Mouse (Mus musculus): ENCODE data around the gene Nat9.

Gene Nat9

DNA sequence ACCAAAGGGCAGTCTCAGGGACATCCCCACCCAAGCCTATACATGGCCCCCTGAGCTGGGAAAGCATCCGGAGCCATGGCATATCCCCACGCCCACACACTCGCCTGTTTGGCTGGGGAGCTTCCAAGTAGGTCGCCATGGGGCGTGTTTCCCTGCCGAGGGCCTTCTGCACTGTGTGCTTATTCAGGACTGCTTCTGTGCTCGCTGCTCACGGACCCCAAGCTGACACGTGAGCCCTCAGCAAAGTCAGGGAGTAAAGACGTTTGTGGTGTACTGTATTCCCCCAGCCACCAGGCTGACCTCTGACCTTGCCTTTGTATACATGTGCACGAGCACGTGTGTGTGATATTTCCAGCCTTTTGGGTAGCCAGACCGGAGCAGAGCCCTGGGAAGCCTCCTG is 24.5 kb upstream of the Nat9 start:
- no peak for DNase-seq

DNA sequence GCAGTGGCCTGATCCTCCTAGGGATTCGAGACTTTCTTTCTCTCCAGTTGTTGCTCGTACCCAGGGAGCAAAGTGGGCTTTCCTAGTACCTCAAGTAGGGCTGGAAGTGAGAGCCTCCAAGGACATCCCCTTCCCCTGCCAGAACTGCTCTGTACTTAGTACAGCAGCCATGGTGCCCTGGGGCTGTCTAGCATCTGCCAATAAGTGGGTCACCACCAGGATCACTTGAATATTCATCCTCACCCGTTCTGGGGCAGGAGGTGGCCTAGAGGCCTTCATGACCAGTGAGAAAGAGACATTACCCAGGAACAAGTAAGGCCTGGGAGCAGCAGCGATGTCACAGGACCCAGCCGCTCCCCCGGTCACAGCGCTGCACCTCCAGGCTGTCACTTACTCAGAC is 22.3 kb upstream of the Nat9 start:
- no peak for DNase-seq

GRCm38 (mm10) chr11:115208776-115209732 is 21.4 kb upstream of the Nat9 start:
- peak; percentile 56 for DNase-seq

DNA sequence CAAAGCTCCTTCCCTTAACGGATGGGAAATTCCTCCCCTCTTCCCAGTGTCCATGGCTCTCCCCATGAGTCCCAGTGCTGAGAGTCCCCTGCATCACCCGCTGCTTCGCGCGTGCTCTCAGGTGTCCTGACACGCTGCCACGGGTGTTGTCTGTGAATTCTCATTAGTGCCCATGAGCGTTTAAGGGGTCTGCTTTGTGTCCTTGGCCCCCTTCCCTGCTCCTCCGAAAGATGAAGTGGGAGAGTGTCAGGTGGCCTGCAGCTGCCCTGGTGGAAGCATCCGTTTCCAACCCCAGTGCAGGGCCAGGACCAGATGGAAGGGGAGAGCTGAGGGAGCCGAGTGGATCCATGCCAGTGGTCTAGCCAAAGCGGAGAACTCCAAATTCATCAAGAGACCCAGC is 20.5 kb upstream of the Nat9 start:
- no peak for DNase-seq

- DNase-seq: no peak
These were observed 15.1 kb upstream of the Nat9 start for GRCm38 (mm10) chr11:115202756-115203155.

GRCm38 (mm10) chr11:115202316-115202715 is 14.7 kb upstream of the Nat9 start:
- DNase-seq: peak; percentile 88

DNA sequence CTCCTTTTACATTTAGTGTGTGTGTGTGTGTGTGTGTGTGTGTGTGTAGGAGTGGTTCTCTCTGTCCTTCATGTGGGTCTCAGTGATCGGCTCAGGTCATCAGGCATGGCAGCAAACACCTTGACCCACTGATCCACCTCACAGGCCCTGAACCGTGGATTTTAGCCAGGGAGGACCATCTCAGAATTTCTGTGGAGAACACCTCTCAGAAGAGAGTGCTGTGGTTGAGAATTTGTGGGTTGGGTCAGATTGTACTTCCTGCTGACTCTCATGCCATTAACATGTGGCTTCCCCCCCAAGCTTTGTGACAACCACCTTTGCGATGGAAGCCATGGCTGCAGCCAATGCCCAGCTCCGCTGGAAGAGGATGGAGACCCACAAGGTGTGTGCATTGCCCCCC is 12.9 kb upstream of the Nat9 start:
- no peak for DNase-seq

- no peak for DNase-seq
These were observed 11.3 kb upstream of the Nat9 start for GRCm38 (mm10) chr11:115198932-115199384.

DNA sequence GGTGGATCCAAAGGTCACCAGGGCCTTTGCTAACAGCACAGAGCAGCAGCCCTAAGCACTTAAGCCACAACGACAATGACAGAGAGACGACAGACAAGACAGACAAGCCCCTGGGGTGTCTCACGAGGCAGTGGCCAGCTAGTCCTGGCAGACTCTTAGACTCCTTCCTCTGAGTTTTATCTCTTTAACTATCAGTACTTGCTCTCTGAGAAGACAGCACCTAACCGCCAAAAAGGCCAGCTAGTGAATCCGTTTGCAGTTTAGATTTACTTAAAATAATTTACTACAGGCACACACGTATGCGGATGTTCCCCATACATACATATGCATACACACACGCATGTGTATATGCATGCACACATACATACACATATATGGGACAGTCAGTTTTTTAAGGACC is 9.9 kb upstream of the Nat9 start:
- no peak for DNase-seq

DNA sequence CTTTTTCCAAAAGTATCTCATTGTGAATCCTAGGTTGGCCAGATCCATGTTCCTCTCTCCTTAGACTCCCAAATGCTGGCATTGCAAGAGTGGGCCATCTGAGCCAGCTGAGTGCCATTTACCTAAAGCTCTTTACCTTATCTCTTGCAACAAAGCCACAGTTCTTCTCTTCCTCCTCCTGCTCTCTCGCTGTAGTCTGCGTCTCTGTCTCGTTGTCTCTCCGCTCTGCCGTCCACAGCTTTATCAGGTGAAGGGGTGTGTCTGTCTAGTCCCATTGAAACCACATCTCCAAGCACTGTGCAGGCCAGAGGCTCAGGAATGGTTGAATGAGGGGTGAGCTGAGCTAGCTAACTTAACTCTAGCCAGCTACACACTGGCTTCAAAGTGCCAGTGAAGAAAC is 8.3 kb upstream of the Nat9 start:
- no peak for DNase-seq

DNA sequence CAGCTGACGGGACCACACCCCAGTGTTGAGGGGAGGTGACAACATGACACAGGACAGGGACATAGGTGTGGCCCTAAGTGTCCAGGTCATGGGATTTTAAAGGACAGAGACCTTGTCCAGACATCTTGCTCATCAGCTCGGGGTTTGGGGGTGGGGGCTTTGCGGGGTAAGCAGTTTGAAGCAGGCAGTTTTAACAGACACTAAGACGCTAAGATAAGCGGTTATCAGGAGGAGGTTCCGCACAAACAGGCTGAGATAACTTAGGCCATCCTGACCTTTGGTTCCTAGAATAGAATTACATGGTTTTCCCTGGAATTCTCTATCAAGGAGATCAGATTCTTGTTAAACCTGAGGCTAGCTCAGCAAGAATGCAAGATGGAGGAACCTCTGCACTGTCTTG is 7.0 kb upstream of the Nat9 start:
- no peak for DNase-seq

DNA sequence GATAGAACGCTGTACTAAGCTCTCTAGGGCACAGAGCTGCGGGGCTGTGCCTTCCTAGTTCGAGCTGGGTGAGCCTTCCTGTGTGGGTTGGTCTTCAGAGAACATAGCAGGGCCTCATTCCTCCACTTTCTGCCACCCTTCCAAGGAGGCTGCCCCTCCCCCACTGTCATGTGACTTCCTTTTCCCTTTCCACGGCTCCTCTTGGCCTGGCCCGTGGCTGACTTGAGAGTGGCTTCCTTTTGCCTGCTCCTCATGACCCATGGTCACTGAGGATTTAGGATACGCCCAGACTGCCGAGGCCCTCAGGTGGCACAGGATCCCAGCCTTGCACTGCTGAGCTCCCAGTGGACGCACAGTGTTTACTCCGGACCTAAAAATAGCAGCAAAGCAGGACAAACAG is 4.5 kb upstream of the Nat9 start:
- peak; percentile 85 for DNase-seq

GRCm38 (mm10) chr11:115189304-115189703 is 1.6 kb upstream of the Nat9 start:
- no peak for DNase-seq

DNA sequence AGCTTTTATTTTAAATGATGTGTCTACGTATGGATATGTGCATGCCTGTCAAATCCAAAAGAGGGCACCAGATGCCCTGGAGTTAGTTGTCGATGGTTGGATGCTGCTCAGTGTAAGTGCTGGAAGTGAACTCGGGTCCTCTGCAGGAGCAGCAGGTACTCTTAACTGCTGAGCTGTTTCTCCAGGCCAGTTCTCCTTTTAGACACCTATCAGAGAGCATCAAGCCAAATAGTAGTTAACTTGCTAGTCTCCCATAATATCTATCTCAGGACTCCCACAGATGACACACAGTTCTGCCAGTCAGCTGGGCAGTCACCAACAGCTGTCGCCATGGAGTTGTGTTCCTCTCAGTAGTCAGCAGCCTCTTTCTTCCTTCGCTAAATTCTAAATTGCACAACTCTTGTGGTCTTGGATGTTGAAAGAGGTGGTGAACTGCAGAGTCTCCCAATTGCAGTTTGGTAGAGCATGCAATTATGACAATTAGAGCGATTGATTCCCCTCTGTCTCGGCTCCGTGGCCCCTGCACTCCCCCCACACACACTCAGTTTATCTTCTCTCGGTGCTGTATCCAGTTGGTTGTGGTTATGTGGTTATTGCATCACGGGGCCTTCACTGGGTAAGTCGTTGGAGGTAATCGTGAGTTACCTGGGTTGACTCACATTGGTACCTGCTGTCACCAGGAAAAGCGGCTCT is 1.0 kb upstream of the Nat9 start:
- peak; percentile 66 for DNase-seq

GRCm38 (mm10) chr11:115187224-115187639 is 427 bp downstream of the Nat9 start, which contains the start of gene Tmem104:
Tmem104 (plus strand) TSS chr11:115187487.
- DNase-seq: peak; percentile 99

- no peak for DNase-seq
These were observed 2.7 kb downstream of the Nat9 start for GRCm38 (mm10) chr11:115184973-115185372.

- DNase-seq: peak; percentile 89
These were observed 5.6 kb downstream of the Nat9 start for GRCm38 (mm10) chr11:115181913-115182638.

DNA sequence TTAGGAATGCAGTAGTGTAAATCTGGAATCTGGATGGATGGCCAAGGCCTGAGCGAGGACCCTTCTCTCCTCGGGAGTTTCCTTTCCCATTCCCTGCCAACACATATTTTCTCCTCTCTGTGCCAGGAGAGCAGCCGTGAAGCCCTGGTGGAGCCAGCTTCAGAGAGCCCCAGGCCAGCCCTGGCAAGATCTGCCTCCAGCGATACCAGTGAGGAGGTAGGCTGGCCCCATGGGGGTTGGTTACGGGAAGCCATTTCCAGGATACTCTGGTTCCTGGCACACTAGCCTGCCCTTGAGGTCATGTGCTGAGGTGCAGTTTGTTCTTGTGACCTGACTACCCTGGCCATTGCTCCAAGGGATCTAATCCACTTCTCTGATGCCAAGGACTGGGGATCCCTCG is 7.8 kb downstream of the Nat9 start:
- no peak for DNase-seq

DNA sequence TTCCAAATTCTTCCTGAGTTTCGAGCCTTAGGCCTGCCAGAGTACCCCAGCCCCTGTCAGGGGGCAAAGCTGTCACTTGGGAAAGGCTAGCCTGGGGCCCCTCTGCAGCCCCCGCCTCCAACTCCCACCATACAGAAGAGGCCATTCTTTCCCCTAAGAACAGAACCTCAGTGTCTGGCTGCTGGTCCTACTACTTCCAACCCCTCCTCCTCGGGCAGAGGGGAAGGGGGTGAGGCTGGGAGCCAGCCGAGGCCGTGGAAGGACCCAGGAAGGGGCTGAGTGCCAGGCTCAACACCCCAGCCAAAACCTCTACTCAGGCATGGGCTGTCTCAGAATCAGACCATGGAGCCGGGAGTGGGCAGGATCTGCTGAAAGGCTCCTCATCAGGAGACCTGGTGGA is 8.5 kb downstream of the Nat9 start:
- no peak for DNase-seq

DNA sequence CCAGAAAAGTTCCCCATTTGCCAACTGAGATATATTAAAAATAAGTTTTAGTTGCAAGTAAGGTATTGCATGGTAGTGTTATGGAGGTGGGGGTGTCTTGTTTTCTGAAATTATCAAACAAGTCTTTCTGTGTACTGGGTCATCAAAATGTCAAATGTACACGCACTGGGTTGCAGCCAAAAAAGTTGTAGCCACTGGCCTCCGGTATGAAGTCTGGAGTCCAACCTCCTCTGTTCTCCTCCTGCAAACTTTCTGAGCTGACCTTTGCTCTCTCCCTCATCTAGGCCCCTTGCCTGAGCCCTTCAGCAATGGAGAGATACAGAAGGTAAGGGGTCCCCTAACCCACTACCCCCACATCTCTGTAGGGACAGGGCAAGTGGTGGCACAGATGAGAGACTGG is 8.9 kb downstream of the Nat9 start:
- DNase-seq: no peak

DNA sequence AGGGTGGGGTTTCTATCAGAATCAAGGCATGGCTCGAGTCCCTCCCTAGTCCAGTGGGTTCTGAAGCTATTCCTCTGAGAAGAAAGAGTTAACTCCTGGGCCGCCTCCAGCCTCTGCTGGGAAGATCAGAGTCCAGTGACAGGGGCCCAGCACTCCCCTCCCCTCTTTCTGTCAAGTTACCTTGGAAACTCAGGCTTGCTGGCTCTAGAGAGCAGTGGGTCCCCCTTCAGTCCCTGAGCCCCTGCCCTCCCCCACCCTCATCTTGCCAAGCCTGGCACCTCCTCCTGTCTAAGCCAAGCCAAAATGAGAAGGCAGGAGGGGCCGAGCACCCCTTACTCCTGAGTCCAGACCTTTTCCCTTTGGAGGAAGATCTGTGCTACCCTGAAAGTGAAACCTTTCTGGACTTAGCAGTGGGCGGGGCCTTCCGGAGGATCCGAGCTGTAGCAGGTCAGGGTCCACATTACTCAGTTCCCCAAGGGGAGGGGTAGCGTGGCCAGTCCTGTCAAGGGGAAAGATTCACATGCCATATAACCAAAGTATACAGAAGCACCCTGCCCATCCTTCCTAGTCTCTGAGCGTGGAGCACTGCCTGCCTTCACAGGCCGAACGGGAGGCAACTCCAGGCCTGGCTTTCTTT is 10.0 kb downstream of the Nat9 start:
- DNase-seq: no peak

DNA sequence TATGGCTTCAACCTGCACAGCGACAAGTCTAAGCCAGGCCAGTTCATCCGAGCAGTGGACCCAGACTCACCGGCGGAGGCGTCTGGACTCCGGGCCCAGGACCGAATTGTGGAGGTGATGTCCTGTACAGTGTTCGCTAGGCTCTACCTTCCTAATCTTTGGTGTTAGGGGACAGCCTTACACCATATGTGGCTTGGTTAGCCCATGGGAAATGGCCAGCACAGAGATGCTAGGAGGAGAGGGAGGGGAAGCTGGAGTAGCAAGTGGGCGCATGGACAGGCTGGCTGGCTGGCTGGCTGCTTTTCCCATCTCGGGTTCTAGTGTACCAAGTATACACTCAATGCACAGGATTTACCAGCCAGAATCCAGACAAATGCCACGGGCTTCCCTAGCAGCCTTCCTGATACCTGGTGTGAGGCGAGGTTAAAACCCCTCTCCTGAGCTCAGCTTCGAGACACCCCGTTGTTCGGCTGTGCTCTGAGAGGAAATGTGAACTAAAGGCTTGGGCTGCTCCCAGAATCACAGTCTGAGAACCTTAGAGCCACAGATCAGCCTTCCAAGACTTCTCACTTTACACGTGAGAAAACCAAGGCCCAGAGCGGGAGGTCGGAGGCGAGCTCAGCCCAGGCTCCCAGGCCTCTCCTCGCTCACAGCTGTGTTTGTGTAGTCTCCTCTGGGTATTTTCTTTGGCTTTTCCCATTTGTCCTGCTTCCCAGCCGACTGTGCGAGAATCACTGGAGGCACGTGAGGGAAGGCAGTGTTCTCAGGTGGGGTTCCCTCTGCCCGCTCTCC is 11.1 kb downstream of the Nat9 start:
- DNase-seq: no peak

All from lung, postnatal 36 days (tissue).